Mouse (Mus musculus): ENCODE measurements at regions not wholly inside any gene's neighbourhood (a gene's known extent, or its start where the extent isn't known, plus 50 kb on each side); places are given as distances from the start of the nearest gene placed in this dataset.

DNA sequence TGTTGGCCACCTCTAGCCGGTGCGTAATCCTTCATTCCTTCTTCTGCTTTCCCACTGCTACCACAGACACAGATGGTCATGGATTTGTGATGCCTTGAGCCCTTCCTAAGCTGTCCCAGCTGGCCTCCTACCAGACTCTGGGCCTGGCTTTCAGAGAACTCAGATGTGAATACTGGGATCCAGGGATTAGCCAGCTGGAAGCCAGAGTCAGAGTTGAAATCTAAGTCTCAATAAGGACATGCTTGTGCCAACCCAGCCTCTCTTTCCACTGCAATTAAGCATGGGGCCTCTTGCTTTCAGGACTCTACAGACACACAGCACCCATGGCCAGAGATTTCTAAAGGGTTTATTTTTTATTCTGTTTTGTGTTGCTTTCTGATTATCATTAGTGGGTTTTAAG, 143.1 kb upstream of the Kcnd3 start:
- no peak for TF ChIP-seq EP300 (IDR thresholded peaks at IDR 0.05; ENCODE audit: low read depth)
- TF ChIP-seq CTCF (IDR thresholded peaks at IDR 0.05; ENCODE audit: low read depth), result no peak

All from liver, embryonic 14.5 days (tissue).